In the genomic region with DNA sequence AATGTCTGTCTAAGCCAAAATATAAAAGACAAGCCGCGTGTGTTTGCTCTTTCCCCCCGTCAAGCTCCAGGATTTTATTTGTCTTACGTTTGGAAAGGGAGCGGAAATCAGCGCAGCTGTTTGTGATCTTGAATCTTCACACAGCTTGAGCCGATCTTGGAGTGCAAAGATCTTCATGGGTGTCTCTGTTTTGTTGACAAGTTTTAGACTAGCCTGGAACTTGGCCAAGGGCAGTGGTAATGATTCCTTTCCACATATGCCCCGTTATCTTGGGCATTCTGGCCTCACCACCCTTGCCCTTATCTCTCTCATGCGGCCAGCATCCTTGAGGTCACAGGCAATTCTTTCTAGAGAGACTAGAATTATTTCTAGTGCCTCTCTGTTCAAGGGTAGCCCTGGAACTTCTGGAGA, we compare ENCODE assay signal across 9 mouse cellular contexts.
DNase-seq lines count a peak whose midpoint lies in the region; ATAC-seq and TF ChIP-seq lines count a peak whose summit lies in the region.
"Had no signal": no experiment of that assay in that cellular context is flagged by ENCODE, and none has a peak within 500 bp of the region (broad histone marks: within the 10 kb centered on the region; RNA-seq: fewer than 3 reads in every experiment).

No protein-coding gene starts in this region.

- no peak for ATAC-seq in hindbrain, postnatal 0 days
- ATAC-seq in hindbrain, embryonic 16.5 days, result no peak
- no peak for ATAC-seq in stomach, embryonic 14.5 days (ENCODE audit: insufficient number of reproducible peaks, insufficient read depth, low FRiP score, low read depth)
- no peak for ATAC-seq in stomach, postnatal 0 days (ENCODE audit: low FRiP score, low TSS enrichment)
- ATAC-seq in activated CD4-positive, CD25-positive, alpha-beta regulatory T cell, adult 4 months, result no peak

- peak; percentile 12 for DNase-seq in hindbrain, postnatal 0 days (ENCODE audit: low spot score)
- no peak for DNase-seq in stomach, postnatal 0 days (ENCODE audit: low spot score)
- DNase-seq in kidney, postnatal 14 days, result peak; percentile 42
- no peak for DNase-seq in left cerebral cortex, postnatal 4 days
- no peak for DNase-seq in MN1 (ENCODE audit: low spot score)
- DNase-seq: adrenal gland, postnatal 25 days had no signal

- WGBS in hindbrain, postnatal 0 days, result 54% methylated on average over 9 of the region's 9 CpGs
- 67% methylated on average over 9 of the region's 9 CpGs for WGBS in hindbrain, embryonic 16.5 days
- 44% methylated on average over 9 of the region's 9 CpGs for WGBS in stomach, embryonic 14.5 days
- WGBS in stomach, postnatal 0 days, result 35% methylated on average over 9 of the region's 9 CpGs

- no peak overlapping the region for H3K9ac ChIP-seq in hindbrain, postnatal 0 days (replicated peaks; ENCODE audit: low read length)
- H3K9ac ChIP-seq in hindbrain, embryonic 16.5 days (ENCODE audit: low read depth, low read length), result no peak overlapping the region
- no peak overlapping the region for H3K9ac ChIP-seq in stomach, embryonic 14.5 days (replicated peaks; ENCODE audit: low read depth, low read length)
- no peak overlapping the region for H3K9ac ChIP-seq in stomach, postnatal 0 days (ENCODE audit: low read length)

- H3K9me3 ChIP-seq in hindbrain, postnatal 0 days (ENCODE audit: low read length), result no peaks in the 10 kb centered on the region
- H3K9me3 ChIP-seq in hindbrain, embryonic 16.5 days (ENCODE audit: control insufficient read depth, low read length), result no peaks in the 10 kb centered on the region
- no peaks in the 10 kb centered on the region for H3K9me3 ChIP-seq in stomach, embryonic 14.5 days (ENCODE audit: control insufficient read depth, low read depth, low read length)
- no peaks in the 10 kb centered on the region for H3K9me3 ChIP-seq in stomach, postnatal 0 days (ENCODE audit: control insufficient read depth, low read length)

- H3K27me3 ChIP-seq in hindbrain, postnatal 0 days (ENCODE audit: insufficient read depth, low read length), result no peaks in the 10 kb centered on the region
- H3K27me3 ChIP-seq in hindbrain, embryonic 16.5 days (replicated peaks; ENCODE audit: control insufficient read depth, insufficient read depth, low read length), result no peaks in the 10 kb centered on the region
- no peaks in the 10 kb centered on the region for H3K27me3 ChIP-seq in stomach, embryonic 14.5 days (ENCODE audit: control insufficient read depth, insufficient read depth, low read length)
- no peaks in the 10 kb centered on the region for H3K27me3 ChIP-seq in stomach, postnatal 0 days (ENCODE audit: control insufficient read depth, insufficient read depth, low read length)

- TF ChIP-seq EP300 in stomach, postnatal 0 days (optimal IDR thresholded peaks at IDR 0.05), result no peak

- intact Hi-C loops in left cerebral cortex, postnatal 4 days (cut with DNase I), result no loop called here

- no peak overlapping the region for H3K27ac ChIP-seq in hindbrain, postnatal 0 days
- no peak overlapping the region for H3K27ac ChIP-seq in hindbrain, embryonic 16.5 days (ENCODE audit: low read depth, low read length)
- peak overlapping the region; percentile 87 for H3K27ac ChIP-seq in stomach, embryonic 14.5 days (ENCODE audit: low read length)
- no peak overlapping the region for H3K27ac ChIP-seq in stomach, postnatal 0 days (replicated peaks)

- H3K4me2 ChIP-seq in hindbrain, postnatal 0 days (ENCODE audit: low read depth, low read length), result no peak overlapping the region
- no peak overlapping the region for H3K4me2 ChIP-seq in hindbrain, embryonic 16.5 days (ENCODE audit: low read length)
- no peak overlapping the region for H3K4me2 ChIP-seq in stomach, embryonic 14.5 days (replicated peaks; ENCODE audit: low read depth, low read length)
- no peak overlapping the region for H3K4me2 ChIP-seq in stomach, postnatal 0 days (replicated peaks; ENCODE audit: low read depth)

- no peaks in the 10 kb centered on the region for H3K4me1 ChIP-seq in hindbrain, postnatal 0 days (ENCODE audit: insufficient read depth, low read length)
- H3K4me1 ChIP-seq in hindbrain, embryonic 16.5 days (ENCODE audit: control insufficient read depth, insufficient read depth, low read depth, low read length), result no peaks in the 10 kb centered on the region; the same call in 1 of the 2 replicates
- peaks cover 20% of the 10 kb centered on the region; the same call in 1 of the 2 replicates for H3K4me1 ChIP-seq in stomach, embryonic 14.5 days (ENCODE audit: control insufficient read depth, insufficient read depth, low read length)
- H3K4me1 ChIP-seq in stomach, postnatal 0 days (replicated peaks; ENCODE audit: control insufficient read depth, insufficient read depth), result no peaks in the 10 kb centered on the region

- H3K36me3 ChIP-seq in hindbrain, postnatal 0 days (ENCODE audit: insufficient read depth, low read length), result no peaks in the 10 kb centered on the region
- no peaks in the 10 kb centered on the region for H3K36me3 ChIP-seq in hindbrain, embryonic 16.5 days (ENCODE audit: control insufficient read depth, insufficient read depth, low read length)
- no peaks in the 10 kb centered on the region for H3K36me3 ChIP-seq in stomach, embryonic 14.5 days (ENCODE audit: control insufficient read depth, insufficient read depth, low read length)
- no peaks in the 10 kb centered on the region for H3K36me3 ChIP-seq in stomach, postnatal 0 days (ENCODE audit: control insufficient read depth, insufficient read depth, low read length)

- TF ChIP-seq CTCF in hindbrain, postnatal 0 days (IDR thresholded peaks at IDR 0.05; ENCODE audit: low read depth), result no peak
- TF ChIP-seq CTCF in stomach, postnatal 0 days (IDR thresholded peaks at IDR 0.05; ENCODE audit: low read depth), result no peak

- no peak overlapping the region for H3K4me3 ChIP-seq in hindbrain, postnatal 0 days (ENCODE audit: low read length)
- no peak overlapping the region for H3K4me3 ChIP-seq in hindbrain, embryonic 16.5 days (ENCODE audit: low read length)
- no peak overlapping the region for H3K4me3 ChIP-seq in stomach, embryonic 14.5 days (ENCODE audit: low read depth, low read length)
- no peak overlapping the region for H3K4me3 ChIP-seq in stomach, postnatal 0 days (ENCODE audit: low read depth, low read length)

Comparison
In these comparisons a context has a peak if more than half of its experiments do, and no peak if none do; other contexts are left out.
1. DNase-seq: peak in hindbrain, postnatal 0 days (single experiment) and kidney, postnatal 14 days (single experiment); none in stomach, postnatal 0 days (single experiment), left cerebral cortex, postnatal 4 days (single experiment) and MN1 (single experiment).